Mouse (Mus musculus): ENCODE results near the gene Pttg1. TPM values are rescaled to one million over a fixed set of nuclear protein-coding genes. Genes with fewer than 3 reads are reported as not detected.
A peak's percentile ranks its signal among the peaks of the same experiment; 100 is the strongest.

Gene Pttg1
- polyA plus RNA-seq, 1 experiment, result 48.5 TPM

DNA sequence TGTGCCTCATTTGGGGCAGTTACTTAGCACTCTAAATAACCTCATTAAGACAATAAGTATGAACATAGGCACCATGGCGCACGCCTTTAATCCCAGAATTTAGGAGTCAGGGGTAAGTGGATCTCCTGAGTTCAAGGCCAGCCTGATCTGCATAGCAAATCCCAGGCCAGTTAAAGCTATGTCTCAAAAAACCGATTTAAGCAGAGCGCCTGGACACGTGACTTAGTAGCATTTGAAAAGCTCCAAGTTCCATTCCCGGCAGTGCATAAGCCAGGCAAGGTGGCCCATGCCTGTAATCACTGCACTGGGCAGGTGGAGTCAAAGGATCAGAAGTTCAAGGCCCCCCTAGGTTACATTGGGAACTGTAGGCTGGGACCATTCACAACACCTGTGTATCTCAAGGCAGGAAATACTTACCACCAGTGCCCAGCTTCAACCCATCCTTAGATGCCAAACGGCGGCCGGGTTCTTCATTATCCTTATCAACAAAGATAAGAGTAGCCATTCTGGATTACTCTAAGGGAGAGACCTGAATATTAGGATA, 813 bp downstream of the Pttg1 start:
- no peaks in the 10 kb centered on the region; the same call in 1 of the 2 replicates for H3K4me1 ChIP-seq (ENCODE audit: control insufficient read depth, insufficient read depth, low read length)
- TF ChIP-seq POLR2A (IDR thresholded peaks at IDR 0.05; ENCODE audit: borderline replicate concordance, control insufficient read depth, low read depth, low read length) (no peak), CTCF (IDR thresholded peaks at IDR 0.05; ENCODE audit: control insufficient read depth, insufficient read depth, low read length) (no peak)
- no peak overlapping the region for H3K27ac ChIP-seq (ENCODE audit: control insufficient read depth, insufficient read depth, low read depth, low read length, poor library complexity)
- H3K4me3 ChIP-seq (replicated peaks; ENCODE audit: control insufficient read depth, low read depth, low read length), result no peak overlapping the region
- 83% methylated on average over 9 of the region's 9 CpGs for WGBS

DNA sequence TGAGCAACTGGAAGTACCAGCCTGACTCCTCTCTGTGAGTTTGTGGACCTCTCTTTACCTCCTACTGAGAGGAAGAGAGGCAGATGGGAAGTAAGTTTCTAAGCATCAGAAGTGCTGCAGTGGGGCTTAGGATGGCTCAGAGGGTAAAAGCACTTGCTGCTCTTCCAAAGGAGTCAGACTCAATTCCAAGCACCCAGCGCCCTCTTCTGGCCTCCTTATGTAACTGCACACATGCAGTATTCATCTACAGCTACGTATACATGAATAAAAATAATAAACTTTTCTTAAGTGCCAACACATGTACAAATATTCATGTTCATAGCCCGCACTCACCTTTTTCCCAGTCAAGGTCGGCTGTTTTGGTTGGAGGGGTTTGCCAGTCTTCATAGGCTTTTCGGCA, 1.7 kb downstream of the Pttg1 start:
- no peak overlapping the region for H3K4me3 ChIP-seq (replicated peaks; ENCODE audit: control insufficient read depth, low read depth, low read length)
- no peaks in the 10 kb centered on the region; the same call in 1 of the 2 replicates for H3K4me1 ChIP-seq (ENCODE audit: control insufficient read depth, insufficient read depth, low read length)
- H3K27ac ChIP-seq (ENCODE audit: control insufficient read depth, insufficient read depth, low read depth, low read length, poor library complexity), result no peak overlapping the region
- 75% methylated on average over 5 of the region's 5 CpGs for WGBS
- no peak for TF ChIP-seq POLR2A (IDR thresholded peaks at IDR 0.05; ENCODE audit: borderline replicate concordance, control insufficient read depth, low read depth, low read length)
- TF ChIP-seq CTCF (IDR thresholded peaks at IDR 0.05; ENCODE audit: control insufficient read depth, insufficient read depth, low read length), result 0 out of 2 replicates have a peak, but pooled peaks have one; percentile 23

DNA sequence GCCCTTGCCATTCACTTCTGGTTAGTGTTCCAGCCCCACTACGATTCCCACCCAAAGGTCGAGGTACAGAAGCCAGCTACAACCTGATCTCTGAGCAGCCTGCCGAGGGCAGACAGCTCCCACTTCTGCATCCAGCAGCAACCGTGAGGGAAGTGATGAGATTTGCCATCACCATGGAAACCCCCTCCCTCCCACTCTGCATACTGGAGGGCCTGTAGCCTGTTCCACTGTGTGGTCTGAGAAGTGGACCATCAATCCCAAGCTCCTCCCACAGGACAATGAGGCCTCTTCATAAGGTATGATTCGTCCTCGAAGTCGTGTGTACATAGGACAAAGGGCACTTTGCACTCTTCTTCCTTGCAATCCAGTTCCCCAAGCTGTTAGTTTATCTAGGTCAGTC, 8.8 kb downstream of the Pttg1 start:
- 66% methylated on average over 7 of the region's 7 CpGs for WGBS
- no peak overlapping the region for H3K27ac ChIP-seq (ENCODE audit: control insufficient read depth, insufficient read depth, low read depth, low read length, poor library complexity)
- no peaks in the 10 kb centered on the region; the same call in 1 of the 2 replicates for H3K4me1 ChIP-seq (ENCODE audit: control insufficient read depth, insufficient read depth, low read length)
- TF ChIP-seq CTCF (IDR thresholded peaks at IDR 0.05; ENCODE audit: control insufficient read depth, insufficient read depth, low read length) (no peak), POLR2A (IDR thresholded peaks at IDR 0.05; ENCODE audit: borderline replicate concordance, control insufficient read depth, low read depth, low read length) (no peak)
- no peak overlapping the region for H3K4me3 ChIP-seq (replicated peaks; ENCODE audit: control insufficient read depth, low read depth, low read length)

DNA sequence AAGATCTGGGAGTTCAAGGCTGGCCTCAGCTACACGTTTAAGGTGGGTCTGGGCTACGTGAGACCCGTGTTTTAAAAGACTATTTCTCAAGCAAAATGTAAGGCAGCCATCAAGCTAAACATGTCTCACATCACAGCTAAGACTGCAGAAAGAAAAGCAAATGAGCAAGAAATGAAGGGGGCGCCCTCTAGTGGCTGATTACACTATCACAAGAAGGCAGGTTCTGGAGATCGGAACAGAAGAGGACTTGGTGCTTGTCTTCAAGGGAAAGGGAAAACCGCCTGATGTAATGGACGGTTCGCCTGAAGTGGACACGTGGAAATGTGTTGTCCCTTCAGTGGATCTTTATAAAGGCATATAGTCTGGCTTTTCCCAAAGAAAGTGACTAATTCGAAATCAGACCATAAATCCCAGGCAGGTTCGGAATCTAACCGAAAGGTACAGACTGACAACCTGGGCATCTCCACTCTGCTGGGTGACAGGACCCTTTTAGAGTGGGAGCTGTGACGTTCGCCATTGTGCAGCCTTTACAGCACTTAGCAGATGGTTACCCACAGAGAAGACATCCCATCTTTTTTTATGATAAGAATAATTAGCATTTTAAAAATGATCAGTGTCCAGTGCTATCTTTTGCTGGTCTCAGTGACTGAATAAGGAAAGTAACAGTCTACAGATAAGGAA, 13.1 kb downstream of the Pttg1 start:
- WGBS, result 24% methylated on average over 14 of the region's 14 CpGs
- H3K4me1 ChIP-seq (ENCODE audit: control insufficient read depth, insufficient read depth, low read length), result no peaks in the 10 kb centered on the region; the same call in 1 of the 2 replicates
- H3K4me3 ChIP-seq (replicated peaks; ENCODE audit: control insufficient read depth, low read depth, low read length), result no peak overlapping the region
- peak; percentile 43; the same call in 1 of the 2 replicates for TF ChIP-seq CTCF (IDR thresholded peaks at IDR 0.05; ENCODE audit: control insufficient read depth, insufficient read depth, low read length)
- TF ChIP-seq POLR2A (IDR thresholded peaks at IDR 0.05; ENCODE audit: borderline replicate concordance, control insufficient read depth, low read depth, low read length), result no peak
- H3K27ac ChIP-seq (ENCODE audit: control insufficient read depth, insufficient read depth, low read depth, low read length, poor library complexity), result no peak overlapping the region

DNA sequence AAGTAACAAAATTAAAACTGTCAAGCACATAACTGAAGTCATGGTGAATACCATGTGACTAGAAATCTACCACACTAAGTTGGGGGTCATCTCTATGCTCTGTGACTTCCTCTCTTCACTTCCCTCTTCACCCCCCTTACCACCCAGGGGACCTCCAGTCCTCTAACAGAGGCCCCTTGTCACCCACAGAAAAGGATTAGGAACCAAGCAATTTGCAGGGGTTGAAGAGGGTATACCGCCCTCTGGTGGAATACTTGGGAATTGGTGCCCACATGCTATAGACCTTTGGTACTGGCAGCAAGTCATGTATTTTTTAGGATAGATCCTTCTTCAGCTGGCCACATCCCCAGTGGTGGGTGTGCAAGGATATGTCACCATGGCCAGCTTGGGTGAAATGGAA, 14.6 kb downstream of the Pttg1 start:
- TF ChIP-seq CTCF (IDR thresholded peaks at IDR 0.05; ENCODE audit: control insufficient read depth, insufficient read depth, low read length), result peak; percentile 40
- TF ChIP-seq POLR2A (IDR thresholded peaks at IDR 0.05; ENCODE audit: borderline replicate concordance, control insufficient read depth, low read depth, low read length), result no peak
- Histone ChIP-seq H3K27ac (ENCODE audit: control insufficient read depth, insufficient read depth, low read depth, low read length, poor library complexity) (no peak overlapping the region), H3K4me3 (replicated peaks; ENCODE audit: control insufficient read depth, low read depth, low read length) (no peak overlapping the region), H3K4me1 (ENCODE audit: control insufficient read depth, insufficient read depth, low read length) (no peaks in the 10 kb centered on the region)
- WGBS, result 0% methylated on average over 1 of the region's 1 CpGs

DNA sequence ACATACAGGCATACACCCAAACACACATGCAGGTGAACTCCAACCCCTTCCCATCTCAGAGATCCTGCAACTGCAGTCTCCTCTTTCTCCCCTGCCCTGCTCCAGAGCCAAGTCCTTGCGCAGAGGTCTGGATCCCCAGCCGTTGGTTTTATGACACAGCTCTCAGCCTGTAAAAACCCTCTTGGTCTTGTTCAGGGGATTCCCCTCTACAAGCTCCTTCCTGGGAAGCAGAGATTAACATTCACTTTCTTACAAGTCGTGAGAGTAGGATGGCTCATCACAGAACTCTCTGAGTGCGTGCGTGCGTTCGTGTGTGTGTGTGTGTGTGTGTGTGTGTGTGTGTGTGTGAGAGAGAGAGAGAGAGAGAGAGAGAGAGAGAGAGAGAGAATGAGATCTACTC, 15.8 kb downstream of the Pttg1 start:
- Histone ChIP-seq H3K4me3 (replicated peaks; ENCODE audit: control insufficient read depth, low read depth, low read length) (no peak overlapping the region), H3K27ac (ENCODE audit: control insufficient read depth, insufficient read depth, low read depth, low read length, poor library complexity) (no peak overlapping the region), H3K4me1 (ENCODE audit: control insufficient read depth, insufficient read depth, low read length) (no peaks in the 10 kb centered on the region)
- WGBS, result 56% methylated on average over 7 of the region's 7 CpGs
- TF ChIP-seq CTCF (IDR thresholded peaks at IDR 0.05; ENCODE audit: control insufficient read depth, insufficient read depth, low read length) (no peak), POLR2A (IDR thresholded peaks at IDR 0.05; ENCODE audit: borderline replicate concordance, control insufficient read depth, low read depth, low read length) (no peak)

DNA sequence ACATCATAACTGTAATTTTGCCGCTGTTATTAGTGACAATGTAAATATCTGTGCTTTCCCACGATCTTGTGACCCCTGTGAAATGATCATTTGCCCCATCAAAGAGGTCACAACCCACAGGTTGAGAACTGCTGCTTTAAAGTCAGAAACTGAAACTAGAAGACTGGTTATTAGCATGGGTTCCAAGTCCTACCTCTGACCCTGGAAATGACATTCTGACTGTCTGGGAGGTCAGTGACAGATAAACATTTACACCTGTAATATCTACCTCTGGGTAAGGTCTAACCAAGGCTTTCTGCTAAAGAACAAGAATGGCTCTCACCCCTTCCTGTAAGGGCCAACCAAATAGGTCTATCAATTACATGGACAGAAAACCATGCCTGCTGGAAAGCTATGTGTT, 17.2 kb downstream of the Pttg1 start:
- Histone ChIP-seq H3K4me1 (ENCODE audit: control insufficient read depth, insufficient read depth, low read length) (no peaks in the 10 kb centered on the region), H3K27ac (ENCODE audit: control insufficient read depth, insufficient read depth, low read depth, low read length, poor library complexity) (no peak overlapping the region), H3K4me3 (replicated peaks; ENCODE audit: control insufficient read depth, low read depth, low read length) (no peak overlapping the region)
- TF ChIP-seq CTCF (IDR thresholded peaks at IDR 0.05; ENCODE audit: control insufficient read depth, insufficient read depth, low read length) (no peak), POLR2A (IDR thresholded peaks at IDR 0.05; ENCODE audit: borderline replicate concordance, control insufficient read depth, low read depth, low read length) (no peak)
- 67% methylated on average over 2 of the region's 2 CpGs for WGBS

DNA sequence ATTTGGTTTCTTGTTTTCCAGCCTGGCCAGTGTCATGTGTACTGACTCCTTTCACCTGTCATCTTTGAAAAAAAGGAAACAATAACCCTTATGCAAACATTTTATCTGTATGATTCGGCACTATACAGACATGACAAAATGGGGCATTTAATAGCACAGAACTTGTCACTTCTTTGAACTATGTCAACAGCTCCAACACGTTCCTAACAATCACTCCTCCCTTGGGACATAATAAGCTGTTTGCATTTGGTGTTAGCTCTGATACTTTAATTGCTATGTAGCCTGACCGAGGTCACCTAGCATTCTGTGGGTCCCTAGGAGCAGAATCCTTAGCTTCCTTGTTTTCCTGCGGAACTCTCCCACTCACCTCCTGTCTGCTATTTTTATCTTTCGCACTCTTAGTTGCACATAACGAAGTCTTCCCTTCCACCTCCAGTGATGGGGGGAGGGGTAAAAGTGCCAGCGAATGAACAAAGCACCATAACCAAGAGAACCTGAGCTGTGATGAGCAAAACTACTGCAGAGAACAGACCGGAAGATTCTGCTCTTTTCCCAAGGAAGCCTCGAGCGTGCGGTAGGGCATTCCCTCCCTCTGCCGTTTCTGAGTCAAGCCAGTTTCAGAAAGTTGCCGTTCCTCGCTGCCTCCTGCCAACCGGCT, 21.8 kb downstream of the Pttg1 start:
- Histone ChIP-seq H3K4me1 (ENCODE audit: control insufficient read depth, insufficient read depth, low read length) (no peaks in the 10 kb centered on the region), H3K27ac (ENCODE audit: control insufficient read depth, insufficient read depth, low read depth, low read length, poor library complexity) (no peak overlapping the region), H3K4me3 (replicated peaks; ENCODE audit: control insufficient read depth, low read depth, low read length) (no peak overlapping the region)
- TF ChIP-seq CTCF (IDR thresholded peaks at IDR 0.05; ENCODE audit: control insufficient read depth, insufficient read depth, low read length) (no peak), POLR2A (IDR thresholded peaks at IDR 0.05; ENCODE audit: borderline replicate concordance, control insufficient read depth, low read depth, low read length) (no peak)
- 90% methylated on average over 15 of the region's 15 CpGs for WGBS

Data from bone marrow, adult 2 months (tissue).